Mouse (Mus musculus): Measurements from ENCODE around the gene Cdca3.
"Not testable (repeated sequence)": the region's sequence is repeated elsewhere in the genome, so short reads cannot be mapped to it uniquely, and the experiment has no call there.

Gene Cdca3

GRCm38 (mm10) chr6:124809052-124809774, 20.1 kb upstream of the Cdca3 start:
- peak; percentile 91 for DNase-seq (ENCODE audit: extremely low spot score)

GRCm38 (mm10) chr6:124809775-124810538, 19.4 kb upstream of the Cdca3 start:
- no peak for DNase-seq (ENCODE audit: extremely low spot score)

DNA sequence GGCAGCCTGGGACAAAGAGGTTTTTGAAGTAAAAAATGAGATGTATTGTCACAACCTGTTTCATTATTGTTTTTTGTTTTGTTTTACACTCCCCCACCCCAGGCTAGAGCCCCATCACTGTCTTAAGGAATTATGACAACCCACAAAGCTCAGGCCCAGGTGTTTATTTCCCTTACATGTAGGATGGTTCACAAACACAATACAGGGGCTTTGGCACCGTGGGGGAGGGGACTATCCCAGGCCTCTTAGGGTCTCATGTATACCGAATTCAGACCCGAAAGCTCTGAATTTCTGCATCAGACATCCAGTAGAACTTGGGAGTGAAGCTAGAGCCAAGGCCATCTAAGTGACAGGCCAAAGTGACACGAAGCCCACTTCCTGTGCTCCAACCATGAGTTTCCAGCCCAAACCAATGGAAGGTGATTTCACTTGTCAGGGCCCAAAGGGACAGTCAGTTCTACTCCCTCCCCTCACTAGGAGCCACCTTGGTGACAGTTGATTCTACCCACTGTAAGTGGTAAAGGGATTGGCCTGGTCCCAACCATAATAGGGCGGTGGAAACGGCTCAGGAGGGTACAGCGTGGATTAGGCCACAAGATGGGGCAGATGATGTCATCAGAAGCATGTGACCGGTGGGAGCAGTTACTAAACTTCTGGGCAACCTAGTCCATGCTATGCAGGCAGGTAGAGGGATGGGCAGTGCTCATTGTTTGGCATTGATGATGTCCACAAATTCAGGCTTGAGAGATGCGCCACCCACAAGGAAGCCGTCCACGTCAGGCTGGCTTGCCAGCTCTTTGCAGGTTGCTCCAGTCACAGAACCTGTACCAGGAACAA, 18.6 kb upstream of the Cdca3 start:
- DNase-seq (ENCODE audit: extremely low spot score), result not testable (repeated sequence)

DNA sequence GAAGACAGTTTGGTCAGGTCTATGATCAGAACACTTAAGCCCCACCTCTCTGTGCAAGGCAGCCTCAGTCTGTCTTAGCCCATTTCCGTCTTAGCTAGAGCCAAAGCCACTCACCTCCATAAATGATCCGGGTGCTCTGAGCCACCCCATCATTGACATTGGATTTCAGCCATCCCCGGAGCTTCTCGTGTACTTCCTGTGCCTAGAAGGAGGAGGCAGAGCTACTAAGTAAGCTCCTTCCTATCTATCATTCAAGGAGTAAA, 18.0 kb upstream of the Cdca3 start:
- DNase-seq (ENCODE audit: extremely low spot score), result no peak

- DNase-seq (ENCODE audit: extremely low spot score), result no peak
These were observed 17.4 kb upstream of the Cdca3 start for GRCm38 (mm10) chr6:124811701-124812560.

DNA sequence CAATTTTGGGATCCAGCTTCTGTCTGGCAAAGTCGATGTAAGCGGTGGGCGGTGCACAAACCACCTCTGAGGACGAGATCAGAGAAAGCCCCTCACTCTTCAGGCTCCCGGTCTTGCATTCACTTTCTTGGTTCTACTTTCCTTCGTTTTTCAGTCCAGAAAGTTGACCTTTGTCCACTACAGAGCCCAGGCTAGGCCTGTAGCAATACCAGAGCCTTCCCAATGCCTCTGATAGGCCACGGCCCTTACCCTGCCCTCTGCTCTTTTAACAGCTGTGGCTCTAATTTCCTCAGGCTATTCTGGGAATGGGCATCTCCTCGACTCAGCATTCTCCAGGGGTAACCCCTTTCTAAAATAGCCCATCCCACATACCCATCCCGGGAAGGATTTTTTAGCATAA, 16.5 kb upstream of the Cdca3 start:
- no peak for DNase-seq (ENCODE audit: extremely low spot score)

DNA sequence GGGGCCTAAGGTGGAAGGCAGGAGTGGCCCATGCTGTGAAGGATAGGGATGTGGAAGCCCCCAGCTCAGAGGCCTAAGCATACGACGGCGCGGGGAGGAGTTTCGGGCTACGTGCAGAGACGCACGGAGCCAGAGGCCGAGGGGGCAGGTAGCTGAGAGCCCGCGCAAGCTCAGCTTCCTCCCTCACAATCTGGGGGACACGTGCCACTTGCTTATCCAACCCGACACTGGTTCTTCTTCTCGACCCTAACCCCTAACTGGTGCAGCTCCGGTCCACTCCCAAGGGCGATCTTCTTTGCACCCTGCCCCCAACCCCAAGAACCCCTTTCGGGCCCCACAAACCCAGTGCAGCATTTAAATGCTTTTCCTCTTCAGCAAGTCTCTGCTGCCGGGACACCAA, 15.9 kb upstream of the Cdca3 start:
- peak; percentile 75 for DNase-seq (ENCODE audit: extremely low spot score)

GRCm38 (mm10) chr6:124813933-124814332, 15.4 kb upstream of the Cdca3 start, which contains the start of gene Tpi1:
Tpi1 (minus strand) TSS chr6:124814296.
- peak; percentile 92 for DNase-seq (ENCODE audit: extremely low spot score)

DNA sequence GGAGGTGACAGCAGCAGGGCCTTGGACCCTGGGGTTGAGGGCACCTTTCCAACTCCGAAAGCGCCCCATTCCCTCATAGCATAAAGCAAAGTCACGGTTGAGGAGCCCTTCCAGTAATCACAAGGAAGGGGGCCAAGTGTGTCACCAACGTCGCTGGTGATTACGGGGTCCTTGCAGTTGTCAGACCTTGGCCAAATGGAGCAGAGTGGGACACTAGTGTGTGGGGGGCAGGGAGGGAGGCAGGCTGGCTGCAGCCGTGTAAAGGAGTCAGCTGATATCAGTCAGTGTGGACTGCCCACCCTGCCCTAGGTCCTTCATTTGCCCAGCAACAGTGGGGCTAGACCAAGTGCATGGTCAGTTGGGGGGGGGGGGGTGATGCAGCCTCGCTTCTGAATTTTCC, 14.9 kb upstream of the Cdca3 start:
- DNase-seq (ENCODE audit: extremely low spot score), result no peak

DNA sequence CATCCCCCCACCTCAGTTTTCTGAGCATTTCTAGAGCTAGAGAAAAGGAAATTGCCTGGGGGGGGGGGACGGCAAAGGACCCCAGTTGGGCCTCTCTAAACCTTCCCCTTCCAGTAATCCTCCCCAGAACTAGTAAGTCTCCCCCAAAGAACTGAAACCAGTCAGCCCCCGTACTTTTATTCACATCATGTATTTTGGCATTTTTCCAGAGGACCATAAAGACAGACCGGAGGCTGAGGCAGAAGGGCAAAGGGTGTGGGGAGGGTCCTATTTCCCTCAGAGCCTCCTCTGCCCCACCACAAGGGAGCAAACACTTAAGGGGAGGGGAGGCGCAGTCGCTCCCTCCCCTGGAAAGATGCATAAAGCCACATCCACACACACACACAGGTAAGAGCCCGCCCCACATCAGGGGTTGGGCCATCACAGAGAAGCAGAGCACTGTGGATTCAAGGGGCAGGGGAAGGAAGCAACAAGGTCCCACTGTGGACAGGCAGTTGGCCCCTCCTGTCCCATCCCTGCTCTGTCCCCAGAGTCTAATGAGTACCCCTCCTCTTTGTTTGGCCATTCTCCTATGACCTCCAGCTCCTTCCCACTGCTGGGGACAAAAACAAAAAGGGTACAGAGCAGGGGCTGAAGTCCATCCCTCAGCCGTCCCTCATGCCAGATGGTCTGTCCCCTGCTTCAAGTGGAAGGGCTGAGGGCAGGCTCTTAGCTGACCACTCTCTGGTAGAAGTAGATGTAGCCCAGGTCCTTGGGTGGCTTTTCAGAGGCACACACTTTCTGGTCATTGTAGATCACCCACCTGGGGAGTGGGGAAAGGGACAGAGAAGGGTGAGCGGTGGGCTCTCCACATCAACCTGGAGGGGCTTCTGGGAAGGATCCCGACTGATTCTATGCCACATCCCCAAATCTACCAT, 14.2 kb upstream of the Cdca3 start:
- DNase-seq (ENCODE audit: extremely low spot score), result no peak

GRCm38 (mm10) chr6:124816611-124817010, 12.7 kb upstream of the Cdca3 start:
- no peak for DNase-seq (ENCODE audit: extremely low spot score)

- DNase-seq (ENCODE audit: extremely low spot score), result no peak
These were observed 12.2 kb upstream of the Cdca3 start for GRCm38 (mm10) chr6:124817125-124817524.

GRCm38 (mm10) chr6:124817563-124817962, 11.8 kb upstream of the Cdca3 start:
- DNase-seq (ENCODE audit: extremely low spot score), result no peak

DNA sequence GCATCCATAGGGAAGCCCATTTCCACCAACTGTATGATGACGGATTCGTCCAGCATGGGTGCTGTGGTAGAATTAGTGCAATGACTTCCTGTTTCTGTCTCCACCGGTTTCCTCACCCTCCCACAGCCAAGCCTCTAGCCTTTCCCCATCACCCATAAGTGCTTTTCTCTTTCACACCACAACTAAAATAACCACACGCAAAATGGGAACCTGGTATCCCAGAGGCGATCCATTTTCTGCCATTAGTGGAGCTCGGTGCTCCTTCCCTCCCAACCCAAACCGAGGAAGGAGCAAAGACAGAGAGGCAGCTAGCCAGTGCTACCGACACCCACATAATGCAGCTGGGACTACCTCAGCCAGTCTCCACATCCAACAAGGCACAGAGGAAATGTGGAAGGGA, 11.4 kb upstream of the Cdca3 start:
- DNase-seq (ENCODE audit: extremely low spot score), result no peak

DNA sequence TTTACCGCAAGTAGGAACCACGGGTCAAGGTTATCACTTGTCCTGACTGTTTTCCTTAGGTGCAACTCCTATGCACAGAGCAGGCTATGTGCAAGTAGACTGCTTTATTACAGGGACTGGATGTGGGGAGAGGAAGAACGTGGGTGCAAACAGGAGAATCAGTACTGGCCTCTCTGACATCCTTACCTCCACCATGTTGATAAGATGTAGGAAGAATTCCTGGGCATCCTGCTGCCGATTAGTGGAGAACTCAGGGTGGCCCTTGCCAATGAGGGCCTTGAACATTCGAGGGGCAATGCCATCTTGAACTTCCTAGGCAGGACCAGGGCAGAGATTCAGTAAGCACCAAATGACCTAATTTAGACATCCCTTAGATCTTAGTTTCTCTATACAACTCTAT, 8.5 kb upstream of the Cdca3 start:
- no peak for DNase-seq (ENCODE audit: extremely low spot score)

DNA sequence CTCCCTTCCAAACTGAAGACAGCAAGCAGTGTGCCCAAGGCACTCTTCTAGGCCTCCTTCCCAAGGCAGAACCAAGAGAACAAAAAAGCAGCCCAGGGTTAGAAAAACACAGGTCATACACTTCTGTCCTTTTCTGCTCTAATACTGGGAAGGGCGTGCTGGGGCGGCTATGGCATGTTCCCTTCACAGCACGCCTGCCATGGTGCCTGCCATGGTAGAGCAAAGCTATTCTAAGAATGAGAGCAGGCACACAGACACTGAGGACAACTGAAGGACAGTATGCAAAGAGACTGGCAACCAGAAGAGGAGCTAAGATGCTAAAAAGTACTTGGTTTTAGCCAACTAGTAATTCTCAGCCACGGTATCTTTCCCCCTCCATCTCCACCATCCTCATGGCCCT, 7.3 kb upstream of the Cdca3 start:
- no peak for DNase-seq (ENCODE audit: extremely low spot score)

DNA sequence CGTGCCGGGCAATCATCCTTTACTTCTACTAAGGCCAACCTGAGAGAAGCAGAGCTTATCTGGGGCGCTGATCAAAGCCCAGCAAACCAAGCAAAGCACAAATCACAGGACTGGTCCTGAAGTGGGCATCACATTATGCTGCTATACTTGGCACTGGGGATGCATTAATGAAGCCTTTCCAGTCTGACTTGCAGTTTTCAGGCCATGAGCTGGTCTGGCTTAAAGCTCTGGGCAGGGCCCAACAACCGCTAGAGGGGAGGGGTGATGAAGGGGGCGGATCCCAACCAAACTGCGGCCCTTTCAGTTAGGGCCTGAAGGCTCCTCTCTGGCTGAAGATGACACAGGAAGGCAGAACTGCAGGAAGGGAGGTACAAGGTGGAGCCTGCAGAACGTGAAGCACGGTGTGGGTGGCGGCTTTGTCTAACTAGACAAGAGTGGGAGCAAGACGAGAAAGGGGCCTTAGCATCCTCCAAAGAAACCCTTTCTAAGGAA, 1.2 kb upstream of the Cdca3 start:
- peak; percentile 53 for DNase-seq (ENCODE audit: extremely low spot score)

- peak; percentile 90 for DNase-seq (ENCODE audit: extremely low spot score)
These were observed 703 bp downstream of the Cdca3 start for GRCm38 (mm10) chr6:124829799-124830700.

GRCm38 (mm10) chr6:124831199-124831598, 1.9 kb downstream of the Cdca3 start:
- DNase-seq (ENCODE audit: extremely low spot score), result not testable (repeated sequence)
